Mouse (Mus musculus) mesoderm, embryonic 11.5 days (tissue): Measurements from ENCODE around the gene Il10ra.

Source experiments
- DNase-seq: peaks from one replicate; pipeline ENCODE4 v3.0.0-alpha.2; 2012; ENCODE audit warnings: low read depth, low spot score

Gene Il10ra

GRCm38 (mm10) chr9:45268597-45269325, at the start of gene Il10ra:
TSS of gene Il10ra (minus strand) at chr9:45269149.
- peak; percentile 69 for DNase-seq

- DNase-seq = no peak
These were observed 48.7 kb upstream of the Il10ra start for GRCm38 (mm10) chr9:45317635-45318034.

- DNase-seq = no peak
These were observed 45.0 kb upstream of the Il10ra start for GRCm38 (mm10) chr9:45313913-45314312.

- no peak for DNase-seq
These were observed 42.9 kb upstream of the Il10ra start for GRCm38 (mm10) chr9:45311858-45312257.

- DNase-seq = no peak
These were observed 39.6 kb upstream of the Il10ra start for GRCm38 (mm10) chr9:45308521-45308920.

- no peak for DNase-seq
These were observed 37.9 kb upstream of the Il10ra start for GRCm38 (mm10) chr9:45306746-45307410.

- no peak for DNase-seq
These were observed 32.8 kb upstream of the Il10ra start for GRCm38 (mm10) chr9:45301771-45302170.

- peak; percentile 95 for DNase-seq
These were observed 31.6 kb upstream of the Il10ra start for GRCm38 (mm10) chr9:45300422-45301104.

GRCm38 (mm10) chr9:45299231-45300006, 30.5 kb upstream of the Il10ra start:
- peak; percentile 61 for DNase-seq

GRCm38 (mm10) chr9:45294210-45295011, 25.5 kb upstream of the Il10ra start:
- DNase-seq = peak; percentile 13

GRCm38 (mm10) chr9:45291481-45292168, 22.7 kb upstream of the Il10ra start:
- DNase-seq = no peak

GRCm38 (mm10) chr9:45282466-45282865, 13.5 kb upstream of the Il10ra start:
- DNase-seq = no peak

GRCm38 (mm10) chr9:45280891-45281290, 11.9 kb upstream of the Il10ra start:
- no peak for DNase-seq

- no peak for DNase-seq
These were observed 11.1 kb upstream of the Il10ra start for GRCm38 (mm10) chr9:45280059-45280458.

- no peak for DNase-seq
These were observed 5.7 kb upstream of the Il10ra start for GRCm38 (mm10) chr9:45274635-45275034.

GRCm38 (mm10) chr9:45274218-45274617, 5.3 kb upstream of the Il10ra start:
- no peak for DNase-seq

- no peak for DNase-seq
These were observed 3.3 kb upstream of the Il10ra start for GRCm38 (mm10) chr9:45272213-45272612.

GRCm38 (mm10) chr9:45268079-45268478, 870 bp downstream of the Il10ra start:
- DNase-seq = no peak

GRCm38 (mm10) chr9:45267099-45267498, 1.9 kb downstream of the Il10ra start:
- no peak for DNase-seq

- no peak for DNase-seq
These were observed 7.1 kb downstream of the Il10ra start for GRCm38 (mm10) chr9:45261872-45262271.
